1 mouse cellular context compared by ENCODE assay signal in genomic region chr13:48513003-48513929, GRCm38 (mm10).
TF ChIP-seq lines count a peak whose summit lies in the region.

Zfp169 (minus strand) TSS chr13:48513451.
A830005F24Rik (plus strand) TSS chr13:48513570.

TF ChIP-seq in CH12.LX, 34 proteins besides CTCF, POLR2A, EP300 and RAD21 (continued from another document):
- peak; percentile 97 for TF ChIP-seq ELF1 (IDR thresholded peaks at IDR 0.05; ENCODE audit: low read depth, low read length)
- peak; percentile 99 for TF ChIP-seq HCFC1 (IDR thresholded peaks at IDR 0.05; ENCODE audit: low read depth, low read length)
- TF ChIP-seq MAX (IDR thresholded peaks at IDR 0.05; ENCODE audit: low read length): peak; percentile 54; the same call in 1 of the 2 replicates
- TF ChIP-seq SIN3A (IDR thresholded peaks at IDR 0.05; ENCODE audit: low read length): peak; percentile 70
- peak; percentile 76 for TF ChIP-seq MXI1 (IDR thresholded peaks at IDR 0.05; ENCODE audit: low read depth, low read length)
- peak; percentile 76; the same call in 1 of the 2 replicates for TF ChIP-seq NELFE (IDR thresholded peaks at IDR 0.05; ENCODE audit: low read depth, low read length)
- peak; percentile 82; the same call in 1 of the 2 replicates for TF ChIP-seq KAT2A (IDR thresholded peaks at IDR 0.05; ENCODE audit: insufficient replicate concordance, low read length)
- TF ChIP-seq POLR2AphosphoS2 (IDR thresholded peaks at IDR 0.05; ENCODE audit: low read depth, low read length): peak; percentile 54; the same call in 1 of the 2 replicates
- TF ChIP-seq CHD1 (IDR thresholded peaks at IDR 0.05; ENCODE audit: low read depth, low read length): peak; percentile 74; the same call in 1 of the 2 replicates
- TF ChIP-seq ZMIZ1 (IDR thresholded peaks at IDR 0.05; ENCODE audit: low read depth, low read length): peak; percentile 53; the same call in 1 of the 2 replicates
- TF ChIP-seq ZNF384 (IDR thresholded peaks at IDR 0.05; ENCODE audit: low read depth, low read length): peak; percentile 14; the same call in 1 of the 2 replicates
- TF ChIP-seq NRF1 (IDR thresholded peaks at IDR 0.05; ENCODE audit: low read depth, low read length): peak; percentile 84
- TF ChIP-seq MEF2A (IDR thresholded peaks at IDR 0.05; ENCODE audit: borderline replicate concordance, low read depth, low read length): no peak
- peak; percentile 84 for TF ChIP-seq MAFK (IDR thresholded peaks at IDR 0.05; ENCODE audit: insufficient replicate concordance, low read length)
- no peak for TF ChIP-seq ZC3H11A (IDR thresholded peaks at IDR 0.05; ENCODE audit: low read depth, low read length)
- TF ChIP-seq USF2 (conservative IDR thresholded peaks at IDR 0.05; ENCODE audit: low read depth, low read length): no peak
- peak; percentile 35; the same call in 1 of the 2 replicates for TF ChIP-seq GABPA (IDR thresholded peaks at IDR 0.05; ENCODE audit: insufficient replicate concordance, low read depth, low read length)
- TF ChIP-seq TBP (conservative IDR thresholded peaks at IDR 0.05; ENCODE audit: low read depth, low read length): peak; percentile 59; the same call in 1 of the 2 replicates
- peak; percentile 35; the same call in 1 of the 2 replicates for TF ChIP-seq MYC (IDR thresholded peaks at IDR 0.05; ENCODE audit: low read depth, low read length)
- no peak for TF ChIP-seq JUND (conservative IDR thresholded peaks at IDR 0.05; ENCODE audit: low read depth, low read length)
- no peak for TF ChIP-seq MAZ (IDR thresholded peaks at IDR 0.05; ENCODE audit: low read depth, low read length)
- TF ChIP-seq TCF12 (IDR thresholded peaks at IDR 0.05; ENCODE audit: low read depth, low read length): peak; percentile 73
